Mouse (Mus musculus): Measurements from ENCODE around the gene Tnrc6b. TPM values are rescaled to one million over a fixed set of nuclear protein-coding genes. Genes with fewer than 3 reads are reported as not detected.

Gene Tnrc6b
- polyA plus RNA-seq, 1 experiment from 2014 or later = 17.9 TPM

DNA sequence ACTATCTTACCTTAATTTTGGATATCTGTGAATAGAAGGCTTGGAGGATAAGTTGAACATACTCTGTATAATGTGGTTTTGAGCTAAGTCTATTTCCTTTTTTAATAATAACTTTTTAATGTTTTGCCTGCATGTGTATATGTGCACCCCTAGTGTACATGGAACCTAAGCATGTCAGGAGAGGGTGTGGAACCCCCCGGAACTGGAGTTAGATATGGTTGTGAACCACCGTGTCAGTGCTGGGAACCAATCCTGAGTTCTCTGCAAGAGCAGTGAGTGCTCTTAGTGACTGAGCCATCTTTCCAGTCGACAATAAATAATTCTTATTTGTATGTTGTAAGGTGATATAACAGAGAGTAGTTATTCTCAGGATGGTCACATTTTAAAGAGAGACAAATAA lies 49.4 kb downstream of the Tnrc6b start:
- 69% methylated on average over 3 of the region's 3 CpGs for whole genome bisulfite sequencing (ENCODE audit: insufficient replicate concordance)
- no peaks in the 10 kb centered on the region for H3K36me3 ChIP-seq (ENCODE audit: control insufficient read depth, insufficient read depth, low read length)
- ATAC-seq (replicated peaks; ENCODE audit: insufficient number of reproducible peaks, low FRiP score, low TSS enrichment) = no peak
- H3K9me3 ChIP-seq (replicated peaks; ENCODE audit: control insufficient read depth, low read length) = no peaks in the 10 kb centered on the region
- H3K4me1 ChIP-seq (ENCODE audit: control insufficient read depth, insufficient read depth, low read length) = no peaks in the 10 kb centered on the region
- peak overlapping the region; percentile 20 for H3K4me2 ChIP-seq
- H3K27ac ChIP-seq (ENCODE audit: low read depth, low read length) = peak overlapping the region; percentile 25; the same call in 1 of the 2 replicates
- no peak overlapping the region for H3K4me3 ChIP-seq (ENCODE audit: low read depth, low read length)
- no peak overlapping the region for H3K9ac ChIP-seq (ENCODE audit: low read depth, low read length)
- no peaks in the 10 kb centered on the region for H3K27me3 ChIP-seq (ENCODE audit: control insufficient read depth, insufficient read depth, low read length)

DNA sequence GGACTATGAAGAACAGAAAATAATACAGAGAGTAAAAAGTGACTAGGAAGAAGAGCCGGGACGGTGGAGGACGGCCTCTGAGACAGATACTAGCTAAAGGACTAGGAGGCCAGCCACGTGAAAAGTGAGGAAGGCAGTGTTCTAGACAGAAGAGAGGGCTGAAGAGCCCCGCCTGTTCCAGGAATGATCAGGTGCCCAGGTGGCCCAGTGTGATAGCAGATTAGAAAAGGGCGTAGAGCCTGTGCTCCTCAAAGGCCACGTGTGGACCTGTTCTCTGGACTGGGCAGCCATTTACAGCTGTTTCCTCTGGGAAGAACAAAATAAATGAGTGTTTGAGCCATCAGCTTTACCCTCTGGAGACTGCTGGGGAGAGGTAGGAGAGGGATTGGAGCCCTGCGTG lies 49.8 kb downstream of the Tnrc6b start:
- Histone ChIP-seq H3K4me2 (peak overlapping the region; percentile 44), H3K27ac (ENCODE audit: low read depth, low read length) (peak overlapping the region; percentile 25), H3K36me3 (ENCODE audit: control insufficient read depth, insufficient read depth, low read length) (no peaks in the 10 kb centered on the region), H3K4me1 (ENCODE audit: control insufficient read depth, insufficient read depth, low read length) (no peaks in the 10 kb centered on the region), H3K4me3 (ENCODE audit: low read depth, low read length) (no peak overlapping the region; the same call in 1 of the 2 replicates), H3K27me3 (ENCODE audit: control insufficient read depth, insufficient read depth, low read length) (no peaks in the 10 kb centered on the region), H3K9me3 (replicated peaks; ENCODE audit: control insufficient read depth, low read length) (no peaks in the 10 kb centered on the region), H3K9ac (ENCODE audit: low read depth, low read length) (0 out of 2 replicates have a peak overlapping the region, but pooled peaks have one; percentile 28)
- ATAC-seq (replicated peaks; ENCODE audit: insufficient number of reproducible peaks, low FRiP score, low TSS enrichment) = peak; percentile 94
- WGBS (ENCODE audit: insufficient replicate concordance) = 62% methylated on average over 8 of the region's 8 CpGs

DNA sequence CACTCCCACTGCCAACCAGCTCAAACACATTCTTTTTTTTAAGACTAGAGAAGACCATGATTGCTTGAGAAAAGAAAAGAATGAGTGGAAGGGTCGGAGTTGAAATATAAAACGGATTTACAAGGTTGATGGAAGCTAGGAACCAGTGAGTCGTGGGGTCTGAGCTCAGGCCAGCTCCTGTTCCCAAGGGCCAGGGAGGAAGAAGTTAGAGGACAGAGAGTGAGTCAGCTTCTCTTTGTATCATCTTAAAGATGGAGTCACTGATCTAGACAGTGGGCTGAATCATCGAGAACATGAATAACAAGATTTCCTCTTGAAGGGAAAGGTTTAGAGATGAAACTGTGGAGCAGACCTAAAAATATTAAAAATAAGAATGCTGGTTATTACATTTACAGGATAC lies 51.5 kb downstream of the Tnrc6b start:
- ATAC-seq (replicated peaks; ENCODE audit: insufficient number of reproducible peaks, low FRiP score, low TSS enrichment) = no peak
- H3K36me3 ChIP-seq (ENCODE audit: control insufficient read depth, insufficient read depth, low read length) = no peaks in the 10 kb centered on the region
- WGBS (ENCODE audit: insufficient replicate concordance) = 83% methylated on average over 4 of the region's 4 CpGs
- H3K4me3 ChIP-seq (ENCODE audit: low read depth, low read length) = no peak overlapping the region
- no peak overlapping the region for H3K27ac ChIP-seq (ENCODE audit: low read depth, low read length)
- H3K4me1 ChIP-seq (ENCODE audit: control insufficient read depth, insufficient read depth, low read length) = no peaks in the 10 kb centered on the region
- no peaks in the 10 kb centered on the region for H3K27me3 ChIP-seq (ENCODE audit: control insufficient read depth, insufficient read depth, low read length)
- no peak overlapping the region for H3K9ac ChIP-seq (ENCODE audit: low read depth, low read length)
- no peaks in the 10 kb centered on the region for H3K9me3 ChIP-seq (replicated peaks; ENCODE audit: control insufficient read depth, low read length)
- H3K4me2 ChIP-seq = no peak overlapping the region

- Histone ChIP-seq H3K4me3 (ENCODE audit: low read depth, low read length) (no peak overlapping the region), H3K27ac (ENCODE audit: low read depth, low read length) (no peak overlapping the region), H3K9ac (ENCODE audit: low read depth, low read length) (no peak overlapping the region), H3K36me3 (ENCODE audit: control insufficient read depth, insufficient read depth, low read length) (no peaks in the 10 kb centered on the region), H3K4me1 (ENCODE audit: control insufficient read depth, insufficient read depth, low read length) (no peaks in the 10 kb centered on the region), H3K27me3 (ENCODE audit: control insufficient read depth, insufficient read depth, low read length) (no peaks in the 10 kb centered on the region), H3K9me3 (replicated peaks; ENCODE audit: control insufficient read depth, low read length) (no peaks in the 10 kb centered on the region), H3K4me2 (no peak overlapping the region)
- no peak for ATAC-seq (replicated peaks; ENCODE audit: insufficient number of reproducible peaks, low FRiP score, low TSS enrichment)
- WGBS (ENCODE audit: insufficient replicate concordance) = 90% methylated on average over 6 of the region's 6 CpGs
These were observed 53.6 kb downstream of the Tnrc6b start for GRCm38 (mm10) chr15:80764666-80765065.

- 82% methylated on average over 2 of the region's 2 CpGs for WGBS (ENCODE audit: insufficient replicate concordance)
- Histone ChIP-seq H3K27me3 (ENCODE audit: control insufficient read depth, insufficient read depth, low read length) (no peaks in the 10 kb centered on the region), H3K9me3 (replicated peaks; ENCODE audit: control insufficient read depth, low read length) (no peaks in the 10 kb centered on the region), H3K4me3 (ENCODE audit: low read depth, low read length) (no peak overlapping the region), H3K9ac (ENCODE audit: low read depth, low read length) (no peak overlapping the region), H3K4me1 (ENCODE audit: control insufficient read depth, insufficient read depth, low read length) (no peaks in the 10 kb centered on the region), H3K4me2 (no peak overlapping the region), H3K27ac (ENCODE audit: low read depth, low read length) (no peak overlapping the region), H3K36me3 (ENCODE audit: control insufficient read depth, insufficient read depth, low read length) (no peaks in the 10 kb centered on the region)
- no peak for ATAC-seq (replicated peaks; ENCODE audit: insufficient number of reproducible peaks, low FRiP score, low TSS enrichment)
These were observed 54.3 kb downstream of the Tnrc6b start for GRCm38 (mm10) chr15:80765381-80765780.

- H3K4me2 ChIP-seq = no peak overlapping the region
- H3K4me1 ChIP-seq (ENCODE audit: control insufficient read depth, insufficient read depth, low read length) = no peaks in the 10 kb centered on the region
- H3K4me3 ChIP-seq (ENCODE audit: low read depth, low read length) = no peak overlapping the region
- no peaks in the 10 kb centered on the region for H3K36me3 ChIP-seq (ENCODE audit: control insufficient read depth, insufficient read depth, low read length)
- no peak for ATAC-seq (replicated peaks; ENCODE audit: insufficient number of reproducible peaks, low FRiP score, low TSS enrichment)
- H3K9ac ChIP-seq (ENCODE audit: low read depth, low read length) = no peak overlapping the region
- H3K9me3 ChIP-seq (replicated peaks; ENCODE audit: control insufficient read depth, low read length) = no peaks in the 10 kb centered on the region
- no peaks in the 10 kb centered on the region for H3K27me3 ChIP-seq (ENCODE audit: control insufficient read depth, insufficient read depth, low read length)
- WGBS (ENCODE audit: insufficient replicate concordance) = 91% methylated on average over 3 of the region's 3 CpGs
- no peak overlapping the region for H3K27ac ChIP-seq (ENCODE audit: low read depth, low read length)
These were observed 57.1 kb downstream of the Tnrc6b start for GRCm38 (mm10) chr15:80768216-80768615.

GRCm38 (mm10) chr15:80771926-80772441 lies 60.9 kb downstream of the Tnrc6b start:
- WGBS (ENCODE audit: insufficient replicate concordance) = 6% methylated on average over 1 of the region's 1 CpGs
- no peak overlapping the region for H3K27ac ChIP-seq (ENCODE audit: low read depth, low read length)
- H3K4me1 ChIP-seq (ENCODE audit: control insufficient read depth, insufficient read depth, low read length) = no peaks in the 10 kb centered on the region
- no peak overlapping the region for H3K9ac ChIP-seq (ENCODE audit: low read depth, low read length)
- no peak overlapping the region for H3K4me2 ChIP-seq
- no peaks in the 10 kb centered on the region for H3K36me3 ChIP-seq (ENCODE audit: control insufficient read depth, insufficient read depth, low read length)
- no peaks in the 10 kb centered on the region for H3K27me3 ChIP-seq (ENCODE audit: control insufficient read depth, insufficient read depth, low read length)
- H3K4me3 ChIP-seq (ENCODE audit: low read depth, low read length) = no peak overlapping the region
- ATAC-seq (replicated peaks; ENCODE audit: insufficient number of reproducible peaks, low FRiP score, low TSS enrichment) = no peak
- no peaks in the 10 kb centered on the region for H3K9me3 ChIP-seq (replicated peaks; ENCODE audit: control insufficient read depth, low read length)

- Histone ChIP-seq H3K36me3 (ENCODE audit: control insufficient read depth, insufficient read depth, low read length) (no peaks in the 10 kb centered on the region), H3K9ac (ENCODE audit: low read depth, low read length) (no peak overlapping the region), H3K4me2 (no peak overlapping the region), H3K4me1 (ENCODE audit: control insufficient read depth, insufficient read depth, low read length) (no peaks in the 10 kb centered on the region), H3K9me3 (replicated peaks; ENCODE audit: control insufficient read depth, low read length) (no peaks in the 10 kb centered on the region), H3K27ac (ENCODE audit: low read depth, low read length) (no peak overlapping the region), H3K4me3 (ENCODE audit: low read depth, low read length) (no peak overlapping the region), H3K27me3 (ENCODE audit: control insufficient read depth, insufficient read depth, low read length) (no peaks in the 10 kb centered on the region)
- ATAC-seq (replicated peaks; ENCODE audit: insufficient number of reproducible peaks, low FRiP score, low TSS enrichment) = no peak
- WGBS (ENCODE audit: insufficient replicate concordance) = 90% methylated on average over 1 of the region's 1 CpGs
These were observed 63.6 kb downstream of the Tnrc6b start for GRCm38 (mm10) chr15:80774666-80775065.

GRCm38 (mm10) chr15:80779006-80779405 lies 67.9 kb downstream of the Tnrc6b start:
- ATAC-seq (replicated peaks; ENCODE audit: insufficient number of reproducible peaks, low FRiP score, low TSS enrichment) = no peak
- no peak overlapping the region for H3K4me2 ChIP-seq
- no peaks in the 10 kb centered on the region for H3K9me3 ChIP-seq (replicated peaks; ENCODE audit: control insufficient read depth, low read length)
- H3K4me1 ChIP-seq (ENCODE audit: control insufficient read depth, insufficient read depth, low read length) = no peaks in the 10 kb centered on the region
- H3K36me3 ChIP-seq (ENCODE audit: control insufficient read depth, insufficient read depth, low read length) = no peaks in the 10 kb centered on the region
- H3K9ac ChIP-seq (ENCODE audit: low read depth, low read length) = no peak overlapping the region
- H3K27me3 ChIP-seq (ENCODE audit: control insufficient read depth, insufficient read depth, low read length) = no peaks in the 10 kb centered on the region
- no peak overlapping the region for H3K4me3 ChIP-seq (ENCODE audit: low read depth, low read length)
- no peak overlapping the region for H3K27ac ChIP-seq (ENCODE audit: low read depth, low read length)
- WGBS (ENCODE audit: insufficient replicate concordance) = 83% methylated on average over 3 of the region's 3 CpGs

Data from heart, embryonic 11.5 days (tissue).